Mouse (Mus musculus) neural tube, embryonic 12.5 days (tissue): ENCODE measurements around the gene Dusp21. TPM values are rescaled to one million over a fixed set of nuclear protein-coding genes. Genes with fewer than 3 reads are reported as not detected.

Source experiments
- ATAC-seq: fragments of 200-750 bp; cut with Nextera tagmentation; 2 replicates; pipeline ENCODE4 v1.8.0; 2017; ENCODE audit warnings: low read depth, mild to moderate bottlenecking, moderate TSS enrichment, moderate library complexity; ENCODE audit not compliant: low FRiP score
- H3K27ac ChIP-seq: fragments of 300-500 bp; sonication (generic); 2 replicates; pipeline ENCODE4 v1.5.1; 2016
- H3K27me3 ChIP-seq: fragments of 300-500 bp; sonication (generic); replicated peaks from 2 replicates; pipeline ENCODE4 v1.6.1; 2016; ENCODE audit warnings: mild to moderate bottlenecking
- H3K36me3 ChIP-seq: fragments of 300-500 bp; sonication (generic); 2 replicates; pipeline ENCODE4 v1.6.1; 2016; ENCODE audit warnings: mild to moderate bottlenecking
- H3K4me1 ChIP-seq: fragments of 300-500 bp; sonication (generic); 2 replicates; pipeline ENCODE4 v1.6.1; 2016
- H3K4me2 ChIP-seq: fragments of 300-500 bp; sonication (generic); replicated peaks from 2 replicates; pipeline ENCODE4 v1.6.1; 2016; ENCODE audit warnings: mild to moderate bottlenecking
- H3K4me3 ChIP-seq: fragments of 300-500 bp; sonication (generic); 2 replicates; pipeline ENCODE4 v1.5.1; 2016
- H3K9ac ChIP-seq: fragments of 300-500 bp; sonication (generic); 2 replicates; pipeline ENCODE4 v1.6.1; 2016; ENCODE audit warnings: mild to moderate bottlenecking
- H3K9me3 ChIP-seq: fragments of 300-500 bp; sonication (generic); 2 replicates; pipeline ENCODE4 v1.6.1; 2016; ENCODE audit warnings: mild to moderate bottlenecking
- WGBS: fragments of 180-500 bp; shearing (Covaris S2); methylation state at CpG from one replicate; pipeline ENCODE4 v1.1.7; 2016; 5-methylcytosine and 5-hydroxymethylcytosine counted together
- polyA plus RNA-seq: library from polyadenylated mRNA; unstranded; fragments of >200 nt; fragmentation: Nextera tagmentation; extraction: Ambion mirVana; gene quantifications from 2 replicates; pipeline ENCODE4 v1.2.1, GENCODE M21; 2016

Dusp21 gene
- polyA plus RNA-seq, 1 experiment from 2014 or later, result not detected

DNA sequence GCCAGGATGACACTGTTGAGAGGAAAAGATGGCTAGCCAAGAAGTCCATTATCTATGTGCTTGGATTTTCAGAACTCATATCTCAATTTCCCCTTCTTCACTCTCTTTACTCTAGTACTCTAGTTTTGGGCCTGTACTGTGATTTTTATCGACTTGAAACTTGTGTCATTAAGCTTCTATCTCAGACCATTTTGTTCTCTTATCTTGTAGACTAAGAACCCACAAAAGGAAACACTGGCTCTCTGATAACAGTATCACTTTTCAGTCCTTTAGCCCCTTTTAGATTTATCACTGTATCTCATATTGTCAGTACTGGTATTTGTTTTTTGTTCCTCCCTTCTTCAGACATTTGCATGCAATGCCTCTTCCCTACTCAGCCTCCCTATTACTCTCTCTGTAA, 33.8 kb downstream of the Dusp21 start:
- Histone ChIP-seq H3K36me3 (no peaks in the 10 kb centered on the region), H3K4me2 (no peak overlapping the region), H3K4me3 (no peak overlapping the region), H3K27ac (no peak overlapping the region), H3K9me3 (no peaks in the 10 kb centered on the region), H3K9ac (no peak overlapping the region), H3K4me1 (no peaks in the 10 kb centered on the region), H3K27me3 (no peaks in the 10 kb centered on the region)
- 83% methylated on average over 1 of the region's 1 CpGs for WGBS
- ATAC-seq, result no peak

DNA sequence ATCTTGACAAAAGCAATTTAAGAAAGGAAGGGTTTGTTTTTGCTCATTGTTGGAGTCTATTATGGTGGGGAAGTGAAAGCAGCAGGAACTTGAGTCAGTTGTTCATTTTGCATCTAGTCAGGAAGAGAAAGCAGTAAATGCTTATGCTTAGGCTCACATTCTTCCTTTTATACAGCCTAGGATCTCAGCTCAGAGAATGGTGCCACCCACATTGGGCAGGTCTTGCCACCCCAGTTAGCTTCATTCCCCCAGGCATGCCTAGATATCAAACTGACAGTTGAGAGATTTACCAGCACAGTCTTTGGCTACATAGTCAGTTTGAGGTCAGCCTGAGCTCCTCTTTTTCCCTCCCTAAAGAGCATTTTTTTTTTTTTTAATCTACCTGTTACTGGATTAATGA, 41.5 kb downstream of the Dusp21 start:
- Histone ChIP-seq H3K4me1 (no peaks in the 10 kb centered on the region), H3K27me3 (no peaks in the 10 kb centered on the region), H3K4me2 (no peak overlapping the region), H3K9me3 (no peaks in the 10 kb centered on the region), H3K9ac (no peak overlapping the region), H3K4me3 (no peak overlapping the region), H3K27ac (no peak overlapping the region), H3K36me3 (no peaks in the 10 kb centered on the region)
- ATAC-seq, result no peak

DNA sequence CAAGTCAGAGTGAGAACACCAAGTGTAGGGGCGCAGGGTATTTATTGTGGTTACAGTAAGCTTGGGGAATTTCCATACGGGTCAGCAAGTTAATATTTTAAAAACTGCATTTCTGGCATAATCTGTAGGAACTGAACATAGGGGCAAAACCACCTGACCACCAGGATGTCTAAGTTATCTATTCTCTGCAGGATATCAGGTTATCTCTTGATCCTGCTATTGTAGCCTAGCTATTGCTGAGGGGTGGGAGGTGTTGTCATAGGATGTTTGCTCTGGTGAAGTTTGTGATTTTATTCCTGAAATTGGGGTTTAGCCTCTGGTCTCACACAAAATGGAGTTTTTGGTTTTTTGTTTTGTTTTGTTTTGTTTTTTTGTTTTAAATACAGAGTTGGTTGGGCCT, 42.6 kb downstream of the Dusp21 start:
- H3K36me3 ChIP-seq, result no peaks in the 10 kb centered on the region
- ATAC-seq, result no peak
- H3K9ac ChIP-seq, result no peak overlapping the region
- H3K9me3 ChIP-seq, result no peaks in the 10 kb centered on the region
- no peak overlapping the region for H3K4me2 ChIP-seq
- no peaks in the 10 kb centered on the region for H3K27me3 ChIP-seq
- H3K27ac ChIP-seq, result no peak overlapping the region
- H3K4me3 ChIP-seq, result no peak overlapping the region
- 100% methylated on average over 2 of the region's 2 CpGs for WGBS
- no peaks in the 10 kb centered on the region for H3K4me1 ChIP-seq

Other genes starting within 250 kb of the Dusp21 start
- 26.8 and 34.6 TPM in 2 replicates for gene Kdm6a, start 16.7 kb downstream of the Dusp21 start, polyA plus RNA-seq